Mouse (Mus musculus) CH12.LX (cell line): ENCODE measurements around the gene Gm17087. TPM values are rescaled to one million over a fixed set of nuclear protein-coding genes. Genes with fewer than 3 reads are reported as not detected.

ENCODE experiments used
- DNase-seq: peaks from one replicate; pipeline ENCODE4 v3.0.0-alpha.2; 2013; ENCODE audit errors: extremely low read depth
- H3K27ac ChIP-seq: 2 replicates; pipeline ENCODE4 v1.5.1; 2012; ENCODE audit warnings: low read depth, mild to moderate bottlenecking, control low read depth, moderate library complexity; ENCODE audit not compliant: insufficient read depth
- H3K27me3 ChIP-seq: replicated peaks from 2 replicates; pipeline ENCODE3; 2012; ENCODE audit warnings: inconsistent platforms
- H3K36me3 ChIP-seq, 2 experiments: replicated peaks in 1 of 2; 2 replicates each; pipeline versions ENCODE3 to v1.6.1; 2012; ENCODE audit warnings: inconsistent platforms in 1 of 2, low read length in 1 of 2, mild to moderate bottlenecking in 1 of 2, mixed read lengths in 1 of 2, moderate library complexity in 1 of 2; ENCODE audit not compliant: control insufficient read depth in 1 of 2, insufficient read depth in 1 of 2
- H3K4me1 ChIP-seq, 2 experiments: 2 replicates each; pipeline ENCODE4 v1.6.1; 2012; ENCODE audit warnings: inconsistent platforms in 1 of 2, moderate library complexity in 1 of 2; ENCODE audit not compliant: insufficient read depth in 2 of 2, control insufficient read depth in 1 of 2
- H3K4me2 ChIP-seq: 2 replicates; pipeline ENCODE4 v1.6.1; 2012; ENCODE audit warnings: low read depth, mild to moderate bottlenecking, control low read depth; ENCODE audit not compliant: poor library complexity, insufficient read depth, severe bottlenecking
- H3K4me3 ChIP-seq, 3 experiments: fragments of 150-350 bp in 1 of 3; sonication (generic) in 1 of 3; replicated peaks in 1 of 3; 2 replicates each; pipeline versions ENCODE3 to v1.5.1; 2011 to 2012; ENCODE audit warnings: low read depth in 2 of 3, low read length in 2 of 3, mild to moderate bottlenecking in 2 of 3, moderate library complexity in 2 of 3, control low read depth in 1 of 3, improper control_type of control experiment in 1 of 3, inconsistent platforms in 1 of 3, mixed read lengths in 1 of 3; ENCODE audit not compliant: poor library complexity in 1 of 3
- H3K79me2 ChIP-seq: replicated peaks from 2 replicates; pipeline ENCODE4 v1.6.1; 2012; ENCODE audit warnings: mild to moderate bottlenecking, moderate library complexity; ENCODE audit not compliant: control insufficient read depth, poor library complexity, insufficient read depth, severe bottlenecking; ENCODE audit errors: extremely low read depth
- H3K9ac ChIP-seq: 2 replicates; pipeline ENCODE4 v1.6.1; 2012; ENCODE audit warnings: low read depth, mild to moderate bottlenecking, control low read depth, moderate library complexity; ENCODE audit not compliant: insufficient read depth
- H3K9me3 ChIP-seq: replicated peaks from 2 replicates; pipeline ENCODE3; 2012; ENCODE audit warnings: low read length, inconsistent platforms, mixed read lengths
- BHLHE40 ChIP-seq: IDR thresholded peaks from 2 replicates; pipeline ENCODE4 v1.6.1; 2011; ENCODE audit warnings: mild to moderate bottlenecking, low read depth, low read length, improper control_type of control experiment
- CHD1 ChIP-seq: IDR thresholded peaks from 2 replicates; pipeline ENCODE4 v1.6.1; 2012; ENCODE audit warnings: low read depth, low read length, improper control_type of control experiment, inconsistent platforms
- CTCF ChIP-seq, 2 experiments: IDR thresholded peaks in 1 of 2; conservative IDR thresholded peaks in 1 of 2; 2 replicates each; pipeline ENCODE4 v1.5.1; 2011 to 2012; ENCODE audit warnings: low read depth in 2 of 2, low read length in 2 of 2, improper control_type of control experiment in 1 of 2, inconsistent platforms in 1 of 2, mild to moderate bottlenecking in 1 of 2, moderate library complexity in 1 of 2
- ELF1 ChIP-seq: IDR thresholded peaks from 2 replicates; pipeline ENCODE4 v1.6.1; 2014; ENCODE audit warnings: low read depth, mild to moderate bottlenecking, inconsistent platforms, low read length, improper control_type of control experiment
- EP300 ChIP-seq: IDR thresholded peaks from 2 replicates; pipeline ENCODE4 v1.6.1; 2011; ENCODE audit warnings: low read length, improper control_type of control experiment
- ETS1 ChIP-seq: conservative IDR thresholded peaks from 2 replicates; pipeline ENCODE4 v1.6.1; 2012; ENCODE audit warnings: low read depth, mild to moderate bottlenecking, inconsistent platforms, low read length, improper control_type of control experiment, moderate library complexity
- GABPA ChIP-seq: IDR thresholded peaks from 2 replicates; pipeline ENCODE4 v1.6.1; 2012; ENCODE audit warnings: low read depth, low read length, improper control_type of control experiment, inconsistent platforms; ENCODE audit not compliant: insufficient replicate concordance
- IRF4 ChIP-seq: IDR thresholded peaks from 2 replicates; pipeline ENCODE4 v1.6.1; 2014; ENCODE audit warnings: low read depth, mild to moderate bottlenecking, inconsistent platforms, low read length, improper control_type of control experiment
- JUN ChIP-seq: IDR thresholded peaks from 2 replicates; pipeline ENCODE4 v1.6.1; 2011; ENCODE audit warnings: low read depth, mild to moderate bottlenecking, low read length, improper control_type of control experiment, moderate library complexity; ENCODE audit not compliant: insufficient read depth
- MAFK ChIP-seq: IDR thresholded peaks from 2 replicates; pipeline ENCODE4 v1.6.1; 2011; ENCODE audit warnings: low read length, improper control_type of control experiment; ENCODE audit not compliant: insufficient replicate concordance
- MAZ ChIP-seq: IDR thresholded peaks from 2 replicates; pipeline ENCODE4 v1.6.1; 2012; ENCODE audit warnings: low read depth, mild to moderate bottlenecking, inconsistent platforms, low read length, improper control_type of control experiment, moderate library complexity
- MEF2A ChIP-seq: IDR thresholded peaks from 2 replicates; pipeline ENCODE4 v1.6.1; 2014; ENCODE audit warnings: low read depth, mild to moderate bottlenecking, inconsistent platforms, low read length, improper control_type of control experiment, borderline replicate concordance
- MXI1 ChIP-seq: IDR thresholded peaks from 2 replicates; pipeline ENCODE4 v1.6.1; 2011; ENCODE audit warnings: mild to moderate bottlenecking, low read depth, low read length, improper control_type of control experiment
- MYC ChIP-seq: IDR thresholded peaks from 2 replicates; pipeline ENCODE4 v1.6.1; 2011; ENCODE audit warnings: low read depth, mild to moderate bottlenecking, improper control_type of control experiment, low read length
- NRF1 ChIP-seq: IDR thresholded peaks from 2 replicates; pipeline ENCODE4 v1.6.1; 2014; ENCODE audit warnings: low read depth, mild to moderate bottlenecking, inconsistent platforms, low read length, improper control_type of control experiment, moderate library complexity
- PAX5 ChIP-seq: IDR thresholded peaks from 2 replicates; pipeline ENCODE4 v1.6.1; 2012; ENCODE audit warnings: low read length, inconsistent platforms, mixed read lengths
- SMC3 ChIP-seq: IDR thresholded peaks from 2 replicates; pipeline ENCODE4 v1.6.1; 2011; ENCODE audit warnings: low read depth, low read length, improper control_type of control experiment
- TBP ChIP-seq: conservative IDR thresholded peaks from 2 replicates; pipeline ENCODE4 v1.6.1; 2011; ENCODE audit warnings: low read depth, low read length, improper control_type of control experiment
- USF2 ChIP-seq: conservative IDR thresholded peaks from 2 replicates; pipeline ENCODE4 v1.6.1; 2011; ENCODE audit warnings: low read depth, low read length, improper control_type of control experiment
- ZNF384 ChIP-seq: IDR thresholded peaks from 2 replicates; pipeline ENCODE4 v1.6.1; 2012; ENCODE audit warnings: low read depth, low read length, improper control_type of control experiment, inconsistent platforms
- dilution Hi-C: fragments of 300-500 bp; cut with MboI; formaldehyde crosslinking; loops from 2 replicates; pipeline ENCODE4 v1.14.3; 2020; ENCODE audit warnings: low sequenced_read_pairs; ENCODE audit not compliant: extremely low pct_unique_long_range_greater_than_20kb, extremely low pct_ligation_motif_present
- in situ Hi-C: fragments of 300-500 bp; cut with MboI; formaldehyde crosslinking; loops from 3 replicates; pipeline ENCODE4 v1.14.3; 2019; ENCODE audit warnings: low sequenced_read_pairs, low pct_ligation_motif_present, low pct_unique_long_range_greater_than_20kb, mixed read lengths
- polyA plus RNA-seq: library from polyadenylated mRNA; unstranded; fragments of >175 nt; gene quantifications from 2 replicates; pipeline ENCODE4 v1.2.1, GENCODE M21; 2012; ENCODE audit warnings: low read depth; ENCODE audit not compliant: insufficient read length
- total RNA-seq, 2 experiments: library from RNA; depleted of rRNA; stranded (reverse); fragments of 300-350 nt in 1 of 2; fragments of >200 nt in 1 of 2; gene quantifications; 2 replicates each; pipeline ENCODE4 v1.2.3; 2012 to 2014

Gene Gm17087
- total and polyA plus RNA-seq, 3 experiments: 1.2 TPM; not detected in 2

DNA sequence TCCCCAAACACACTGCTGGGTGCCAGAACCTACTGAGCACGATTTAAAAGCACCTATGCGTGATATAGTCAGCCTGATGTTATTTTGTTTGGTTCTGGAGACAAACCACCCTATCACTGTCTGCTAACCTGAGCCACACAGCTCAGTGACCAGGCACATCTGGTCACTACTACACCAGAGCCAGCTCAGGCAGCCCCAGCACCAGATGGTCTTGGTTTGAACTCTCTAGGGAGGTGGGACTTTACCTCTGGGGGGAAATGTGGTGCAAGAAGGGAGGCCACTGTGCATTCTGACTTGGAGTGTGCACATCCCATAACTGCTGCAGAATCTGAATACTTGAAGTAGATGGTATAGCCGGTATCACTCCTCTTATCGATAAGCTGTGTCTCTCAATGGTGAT is 45.2 kb upstream of the Gm17087 start:
- H3K36me3 ChIP-seq: no peaks in the 10 kb centered on the region
- no peak for DNase-seq

DNA sequence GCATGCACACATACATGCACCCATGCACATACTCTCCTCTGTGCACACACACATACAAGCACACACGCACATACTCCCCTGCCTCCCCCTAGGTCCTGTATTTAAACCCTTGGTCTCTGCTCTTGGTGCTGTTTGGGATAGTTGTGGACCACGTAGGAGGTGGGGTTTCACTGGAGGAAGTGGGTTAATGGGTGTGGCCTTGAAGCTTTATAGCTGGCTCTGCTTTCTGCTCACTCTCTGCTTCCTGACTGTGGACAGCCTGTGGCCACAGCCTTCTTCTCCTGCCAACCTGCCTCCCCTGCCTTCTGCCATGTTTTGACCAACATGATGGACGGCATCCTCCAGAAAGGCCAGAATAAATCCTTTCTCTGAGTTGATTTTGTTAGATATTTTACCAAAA is 39.9 kb upstream of the Gm17087 start:
- H3K9me3 ChIP-seq: peaks cover 2% of the 10 kb centered on the region
- no peak overlapping the region for H3K27ac ChIP-seq
- no peaks in the 10 kb centered on the region for H3K79me2 ChIP-seq
- H3K9ac ChIP-seq: no peak overlapping the region
- no peak overlapping the region for H3K4me3 ChIP-seq
- H3K4me1 ChIP-seq: peaks cover under 1 to 3% of the 10 kb centered on the region in 2 experiments; a peak in 3 of 4 replicates
- no peaks in the 10 kb centered on the region for H3K36me3 ChIP-seq
- DNase-seq: no peak
- H3K27me3 ChIP-seq: peaks cover 48% of the 10 kb centered on the region
- dilution Hi-C loops: no loop called here
- H3K4me2 ChIP-seq: no peak overlapping the region
- TF ChIP-seq GABPA (no peak), BHLHE40 (no peak)
- in situ Hi-C loops: no loop called here

More for the DNA sequence above, 45.2 kb upstream of the Gm17087 start:
- H3K27ac ChIP-seq: no peak overlapping the region
- dilution Hi-C loops: no loop called here
- H3K9ac ChIP-seq: no peak overlapping the region
- H3K4me2 ChIP-seq: no peak overlapping the region
- peaks cover 2% of the 10 kb centered on the region for H3K9me3 ChIP-seq
- H3K27me3 ChIP-seq: peaks cover 19% of the 10 kb centered on the region
- in situ Hi-C loops: loop anchor here (5.0 kb wide), 1 partner anchor 320 kb away; no protein-coding TSS in a partner anchor
- H3K4me3 ChIP-seq: no peak overlapping the region
- no peaks in the 10 kb centered on the region for H3K79me2 ChIP-seq
- H3K4me1 ChIP-seq: peaks cover 3 to 15% of the 10 kb centered on the region in 2 experiments; a peak in 3 of 4 replicates
- TF ChIP-seq USF2: no peak
- TF ChIP-seq CHD1: no peak
- TF ChIP-seq MYC: no peak
- TF ChIP-seq MAZ: no peak
- no peak for TF ChIP-seq MAFK
- TF ChIP-seq ETS1: no peak
- no peak for TF ChIP-seq EP300
- TF ChIP-seq MXI1: no peak
- TF ChIP-seq NRF1: no peak
- TF ChIP-seq SMC3: no peak
- no peak for TF ChIP-seq MEF2A
- TF ChIP-seq ELF1: no peak
- TF ChIP-seq PAX5: no peak

DNA sequence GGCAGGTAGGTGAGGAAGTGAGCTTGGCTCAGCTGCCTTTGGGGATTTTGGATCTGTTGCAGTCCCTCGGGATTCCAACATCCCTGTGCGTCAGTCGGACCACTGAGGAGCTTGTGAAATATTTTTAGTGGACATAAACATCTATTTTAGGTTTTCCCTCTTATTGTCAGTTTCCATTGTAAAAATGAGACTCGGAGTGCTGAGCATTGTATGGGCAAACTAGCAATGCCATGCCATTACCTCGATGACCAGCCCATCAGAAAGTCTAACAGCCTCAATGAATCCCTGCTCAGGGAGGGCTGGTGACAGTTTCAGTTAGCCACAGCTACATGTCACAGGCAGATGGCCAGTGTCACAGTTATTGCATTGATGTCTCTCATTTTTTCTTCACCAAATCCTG is 39.2 kb upstream of the Gm17087 start:
- Histone ChIP-seq H3K4me1 (no peaks in the 10 kb centered on the region), H3K9me3 (peaks cover 2% of the 10 kb centered on the region), H3K9ac (no peak overlapping the region), H3K27me3 (peaks cover 54% of the 10 kb centered on the region), H3K4me3 (no peak overlapping the region), H3K79me2 (no peaks in the 10 kb centered on the region), H3K36me3 (no peaks in the 10 kb centered on the region), H3K4me2 (no peak overlapping the region), H3K27ac (no peak overlapping the region)
- DNase-seq: no peak
- dilution Hi-C loops: no loop called here
- in situ Hi-C loops: no loop called here
- TF ChIP-seq JUN (no peak), ELF1 (no peak), ZNF384 (no peak), CTCF (conservative IDR thresholded peaks at IDR 0.05 in 1 of 2, IDR thresholded peaks at IDR 0.05 in 1 of 2; ENCODE audit: low read depth in 2 of 2, low read length in 2 of 2) (no peak), BHLHE40 (no peak), EP300 (no peak), TBP (no peak), IRF4 (no peak)
